Mouse (Mus musculus): ENCODE measurements around the gene Gm8369.

- TF ChIP-seq CTCF (IDR thresholded peaks at IDR 0.05; ENCODE audit: borderline replicate concordance, control insufficient read depth, extremely low read depth, insufficient read depth, low read length, poor library complexity) (no peak), POLR2A (IDR thresholded peaks at IDR 0.05; ENCODE audit: control insufficient read depth, extremely low read depth, insufficient read depth, low read length, poor library complexity) (no peak)
These were observed 3.1 kb upstream of the Gm8369 start for GRCm38 (mm10) chr19:11482684-11483083.
